Mouse (Mus musculus) heart, embryonic 13.5 days (tissue): ENCODE measurements at regions not wholly inside any gene's neighbourhood (a gene's known extent, or its start where the extent isn't known, plus 50 kb on each side); places are given as distances from the start of the nearest gene placed in this dataset.
A peak's percentile ranks its signal among the peaks of the same experiment; 100 is the strongest.

Experiments used
- ATAC-seq: fragments of 200-750 bp; cut with Nextera tagmentation; 2 replicates; pipeline ENCODE4 v1.8.0; 2017; ENCODE audit warnings: moderate TSS enrichment; ENCODE audit not compliant: insufficient number of reproducible peaks, low FRiP score, low TSS enrichment; ENCODE audit errors: extremely low read depth
- H3K27ac ChIP-seq: fragments of 300-500 bp; sonication (generic); replicated peaks from 2 replicates; pipeline ENCODE4 v1.5.1; 2015; ENCODE audit warnings: moderate library complexity, mild to moderate bottlenecking, inconsistent platforms
- H3K27me3 ChIP-seq: fragments of 300-500 bp; sonication (generic); replicated peaks from 2 replicates; pipeline ENCODE4 v1.6.1; 2015; ENCODE audit warnings: mild to moderate bottlenecking, inconsistent platforms
- H3K36me3 ChIP-seq: fragments of 300-500 bp; sonication (generic); 2 replicates; pipeline ENCODE4 v1.6.1; 2015; ENCODE audit warnings: mild to moderate bottlenecking, inconsistent platforms
- H3K4me1 ChIP-seq: fragments of 300-500 bp; sonication (generic); 2 replicates; pipeline ENCODE4 v1.6.1; 2015; ENCODE audit warnings: inconsistent platforms
- H3K4me2 ChIP-seq: fragments of 300-500 bp; sonication (generic); 2 replicates; pipeline ENCODE4 v1.6.1; 2015; ENCODE audit warnings: inconsistent platforms, mild to moderate bottlenecking, moderate library complexity
- H3K4me3 ChIP-seq: fragments of 300-500 bp; sonication (generic); 2 replicates; pipeline ENCODE4 v1.5.1; 2015; ENCODE audit warnings: moderate library complexity, mild to moderate bottlenecking, inconsistent platforms
- H3K9ac ChIP-seq: fragments of 300-500 bp; sonication (generic); 2 replicates; pipeline ENCODE4 v1.6.1; 2015; ENCODE audit warnings: inconsistent platforms, mild to moderate bottlenecking, moderate library complexity
- H3K9me3 ChIP-seq: fragments of 300-500 bp; sonication (generic); 2 replicates; pipeline ENCODE4 v1.6.1; 2016; ENCODE audit warnings: inconsistent platforms
- whole genome bisulfite sequencing: fragments of 180-500 bp; shearing (Covaris S2); methylation state at CpG from one replicate; pipeline ENCODE4 v1.1.7; 2015; ENCODE audit warnings: mixed read lengths; 5-methylcytosine and 5-hydroxymethylcytosine counted together

DNA sequence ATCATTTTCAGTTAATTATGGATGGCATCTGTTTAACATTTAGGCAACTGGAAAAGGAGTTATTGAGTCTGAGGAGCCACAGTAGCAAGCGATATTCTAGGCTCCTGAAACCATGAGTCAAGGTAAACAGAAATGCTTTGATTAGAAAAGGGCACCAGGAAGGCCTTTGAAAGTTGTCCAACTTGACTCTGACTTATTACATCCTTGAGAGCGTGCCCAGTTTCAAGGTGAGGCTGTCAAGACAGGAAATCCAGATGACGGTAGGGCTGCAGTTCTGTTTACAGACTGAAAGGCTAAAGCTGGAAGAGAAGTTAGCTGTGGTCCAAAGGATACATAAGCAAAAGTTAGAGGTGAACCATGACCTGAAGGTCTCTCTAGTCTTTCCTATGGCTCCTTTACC lies 176.7 kb upstream of the Krr1 start:
- no peak overlapping the region for H3K4me3 ChIP-seq
- peaks cover 14% of the 10 kb centered on the region for H3K4me1 ChIP-seq
- WGBS: 63% methylated on average over 3 of the region's 3 CpGs
- H3K9me3 ChIP-seq: no peaks in the 10 kb centered on the region
- no peak overlapping the region for H3K4me2 ChIP-seq
- no peak overlapping the region for H3K27ac ChIP-seq
- H3K36me3 ChIP-seq: no peaks in the 10 kb centered on the region
- H3K9ac ChIP-seq: no peak overlapping the region
- no peaks in the 10 kb centered on the region for H3K27me3 ChIP-seq
- ATAC-seq: no peak

DNA sequence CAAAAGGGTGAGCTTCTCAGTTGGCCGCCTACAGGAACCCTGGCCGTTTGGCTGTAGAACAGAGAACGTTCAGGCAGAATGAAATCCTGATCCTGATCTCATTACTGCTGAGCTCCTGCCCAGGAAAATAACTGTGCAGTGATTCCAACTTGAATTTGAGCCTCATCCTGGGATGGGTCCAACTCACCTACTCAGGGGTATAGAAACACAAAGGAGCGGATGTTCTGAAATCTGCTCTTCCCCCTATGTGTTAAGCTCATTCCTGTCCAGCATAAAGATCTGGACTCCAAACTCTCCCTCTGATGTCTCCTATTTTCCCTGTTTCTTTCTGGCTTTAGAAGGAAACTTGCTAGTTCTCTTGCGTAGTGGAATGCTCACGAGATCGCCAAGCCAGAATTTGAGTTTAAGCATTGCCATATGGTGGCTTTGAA lies 173.6 kb upstream of the Krr1 start:
- ATAC-seq: no peak
- 82% methylated on average over 7 of the region's 7 CpGs for WGBS
- H3K9ac ChIP-seq: no peak overlapping the region
- no peaks in the 10 kb centered on the region for H3K36me3 ChIP-seq
- no peak overlapping the region for H3K27ac ChIP-seq
- H3K4me2 ChIP-seq: no peak overlapping the region
- no peaks in the 10 kb centered on the region for H3K9me3 ChIP-seq
- no peak overlapping the region for H3K4me3 ChIP-seq
- H3K4me1 ChIP-seq: peaks cover 28% of the 10 kb centered on the region
- no peaks in the 10 kb centered on the region for H3K27me3 ChIP-seq

DNA sequence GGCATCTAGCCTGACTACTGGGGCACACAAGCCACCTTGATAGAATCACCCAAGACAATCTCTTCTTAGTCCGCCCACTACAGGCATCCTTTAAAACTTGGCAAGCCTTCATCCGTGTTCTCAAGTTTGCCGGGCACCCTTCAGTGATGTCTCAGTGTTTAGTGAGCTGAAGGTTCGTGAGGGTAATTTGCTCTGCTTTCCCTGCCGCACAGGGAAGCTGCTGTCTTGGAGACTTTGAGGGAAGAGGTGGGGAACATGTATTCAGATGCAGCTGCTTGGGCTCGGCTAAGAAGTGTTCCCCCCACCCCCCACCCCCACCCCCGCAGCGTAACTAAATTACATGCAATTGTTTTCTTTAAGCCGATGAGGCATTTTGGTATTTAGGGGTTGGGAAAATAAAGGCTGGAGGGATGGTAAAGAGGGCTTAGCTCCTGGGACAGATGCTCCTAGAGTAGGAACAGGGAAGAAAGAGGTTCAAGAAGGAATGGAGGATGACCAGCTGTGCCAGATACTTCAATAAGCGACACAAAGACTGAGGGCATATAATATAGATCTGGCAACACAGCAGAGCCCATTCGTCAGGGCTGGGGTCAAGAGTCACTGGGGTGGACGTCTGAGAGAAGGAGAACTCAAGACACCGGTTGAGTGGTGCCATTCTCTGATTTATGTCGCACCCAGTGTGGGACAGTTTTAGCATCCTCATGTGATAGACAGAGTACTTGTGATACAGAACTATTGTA lies 172.4 kb upstream of the Krr1 start:
- peaks cover 24% of the 10 kb centered on the region for H3K4me1 ChIP-seq
- no peak overlapping the region for H3K4me3 ChIP-seq
- no peak overlapping the region for H3K9ac ChIP-seq
- no peak for ATAC-seq
- H3K27me3 ChIP-seq: no peaks in the 10 kb centered on the region
- no peak overlapping the region for H3K27ac ChIP-seq
- H3K9me3 ChIP-seq: no peaks in the 10 kb centered on the region
- no peak overlapping the region for H3K4me2 ChIP-seq
- no peaks in the 10 kb centered on the region for H3K36me3 ChIP-seq
- WGBS: 73% methylated on average over 14 of the region's 14 CpGs

DNA sequence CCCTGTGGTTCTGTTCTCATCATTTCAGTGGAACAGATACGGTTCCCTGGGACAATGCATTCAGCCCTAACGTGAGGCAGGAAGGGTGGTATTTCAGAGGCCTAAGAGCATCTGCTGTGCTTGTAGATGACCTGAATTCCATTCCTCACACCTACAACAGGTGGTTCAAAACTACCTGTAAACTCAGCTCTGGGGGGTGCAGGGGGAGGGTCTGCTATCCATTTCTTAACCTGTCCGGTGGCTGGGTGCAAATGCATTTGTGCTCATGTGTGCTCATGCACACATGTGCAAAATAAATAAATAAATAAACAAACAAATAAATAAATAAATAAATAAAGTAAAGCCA lies 171.9 kb upstream of the Krr1 start:
- Histone ChIP-seq H3K4me2 (peak overlapping the region; percentile 47; the same call in 1 of the 2 replicates), H3K27me3 (no peaks in the 10 kb centered on the region), H3K4me1 (peaks cover 20% of the 10 kb centered on the region), H3K9me3 (no peaks in the 10 kb centered on the region), H3K4me3 (no peak overlapping the region), H3K27ac (no peak overlapping the region), H3K36me3 (no peaks in the 10 kb centered on the region), H3K9ac (no peak overlapping the region)
- WGBS: 89% methylated on average over 3 of the region's 3 CpGs
- ATAC-seq: no peak

DNA sequence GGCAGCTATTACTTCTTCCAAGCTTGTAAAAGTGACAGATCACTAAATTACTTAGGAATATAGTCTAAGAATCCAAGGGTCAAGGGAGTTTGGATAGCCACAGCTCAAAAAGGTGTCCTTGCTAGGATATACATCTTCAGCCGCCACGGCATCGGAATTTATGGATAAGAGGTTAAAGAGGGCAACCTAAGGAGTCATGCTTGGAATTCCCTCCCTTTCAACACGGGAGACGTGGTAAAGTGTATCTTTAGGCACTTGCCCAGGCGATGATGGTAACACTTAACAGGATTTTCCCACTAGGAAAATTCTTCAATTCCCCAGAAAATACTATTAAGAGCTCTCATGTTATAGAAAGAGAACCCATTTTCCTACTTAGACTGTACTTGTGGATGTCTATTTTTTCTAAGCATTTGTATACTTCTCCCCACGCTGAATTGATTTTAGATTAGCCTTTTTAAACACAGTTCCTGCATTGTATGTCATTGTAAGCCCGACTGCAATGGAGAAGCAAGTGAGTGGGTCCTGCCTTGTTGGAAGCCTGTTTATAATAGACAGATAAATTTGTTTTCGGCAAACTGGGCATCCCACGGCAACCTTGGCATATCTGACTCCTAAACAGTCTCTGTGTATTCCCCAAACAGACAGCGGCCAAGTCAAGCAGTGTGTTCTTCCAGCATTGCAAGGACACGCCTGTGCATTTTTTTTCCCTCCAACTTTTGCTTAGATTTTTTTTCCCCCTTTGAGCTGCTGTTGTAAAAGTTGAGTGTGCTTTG lies 171.3 kb upstream of the Krr1 start:
- no peaks in the 10 kb centered on the region for H3K27me3 ChIP-seq
- no peaks in the 10 kb centered on the region for H3K36me3 ChIP-seq
- H3K4me3 ChIP-seq: no peak overlapping the region
- H3K9ac ChIP-seq: no peak overlapping the region
- H3K27ac ChIP-seq: peak overlapping the region; percentile 53; the same call in 1 of the 2 replicates
- H3K4me2 ChIP-seq: peak overlapping the region; percentile 47
- no peak for ATAC-seq
- H3K4me1 ChIP-seq: peaks cover 21% of the 10 kb centered on the region
- 30% methylated on average over 12 of the region's 12 CpGs for WGBS
- no peaks in the 10 kb centered on the region for H3K9me3 ChIP-seq

DNA sequence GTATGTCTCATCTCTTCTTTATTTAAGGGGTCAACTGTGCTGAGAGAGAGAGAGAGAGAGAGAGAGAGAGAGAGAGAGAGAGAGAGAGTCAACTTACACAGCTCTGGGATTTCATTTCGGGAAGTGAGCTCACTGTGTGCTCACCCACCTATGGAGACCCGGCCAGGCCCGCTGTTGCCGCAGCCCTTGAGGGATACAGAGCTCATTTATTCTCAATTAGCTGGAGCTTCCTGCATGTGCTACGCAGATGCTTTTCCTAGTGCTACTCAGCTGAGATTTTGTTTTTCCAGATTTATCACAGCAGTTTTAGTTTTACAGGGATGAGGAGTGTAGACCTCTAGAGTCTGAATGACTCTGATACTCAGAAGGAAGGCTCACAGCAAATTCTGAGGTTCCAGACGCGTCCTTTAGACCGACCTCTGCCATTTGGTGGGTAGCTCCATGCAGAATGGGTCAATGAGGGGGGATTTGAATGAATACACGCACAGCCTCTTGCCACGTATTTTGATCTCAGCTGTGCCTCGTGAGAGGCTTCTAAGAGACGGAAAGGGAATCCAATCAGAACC lies 170.6 kb upstream of the Krr1 start:
- Histone ChIP-seq H3K9ac (0 out of 2 replicates have a peak overlapping the region, but pooled peaks have one; percentile 16), H3K4me3 (no peak overlapping the region), H3K27ac (0 out of 2 replicates have a peak overlapping the region, but pooled peaks have one; percentile 53), H3K27me3 (no peaks in the 10 kb centered on the region), H3K4me1 (peaks cover 28% of the 10 kb centered on the region), H3K36me3 (no peaks in the 10 kb centered on the region), H3K9me3 (no peaks in the 10 kb centered on the region), H3K4me2 (peak overlapping the region; percentile 47)
- 53% methylated on average over 12 of the region's 12 CpGs for WGBS
- ATAC-seq: no peak; the same call in 1 of the 2 replicates

DNA sequence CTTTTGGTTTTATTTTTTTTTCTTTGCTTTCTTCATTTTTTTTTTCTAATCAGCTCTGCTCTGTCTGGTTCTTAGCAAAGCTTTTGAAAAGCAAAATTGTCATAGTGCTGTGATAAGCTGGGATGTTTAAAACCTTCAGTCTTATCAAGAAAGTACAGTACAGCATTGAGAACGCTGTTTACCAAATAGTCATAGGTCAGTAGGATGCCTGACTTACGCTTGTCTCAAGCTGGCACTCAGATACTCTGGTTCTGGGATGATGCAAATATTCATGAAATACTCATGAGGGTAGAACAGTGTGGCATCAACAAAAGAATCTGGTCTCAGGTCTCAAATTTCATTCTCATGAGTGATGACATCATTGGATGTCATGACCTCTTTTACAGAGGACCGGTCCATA lies 166.1 kb upstream of the Krr1 start:
- H3K4me3 ChIP-seq: no peak overlapping the region
- H3K36me3 ChIP-seq: no peaks in the 10 kb centered on the region
- no peak overlapping the region for H3K4me2 ChIP-seq
- no peak for ATAC-seq
- peaks cover 19% of the 10 kb centered on the region for H3K4me1 ChIP-seq
- WGBS: 69% methylated on average over 3 of the region's 3 CpGs
- no peak overlapping the region for H3K9ac ChIP-seq
- H3K27ac ChIP-seq: no peak overlapping the region
- no peaks in the 10 kb centered on the region for H3K27me3 ChIP-seq
- H3K9me3 ChIP-seq: no peaks in the 10 kb centered on the region

DNA sequence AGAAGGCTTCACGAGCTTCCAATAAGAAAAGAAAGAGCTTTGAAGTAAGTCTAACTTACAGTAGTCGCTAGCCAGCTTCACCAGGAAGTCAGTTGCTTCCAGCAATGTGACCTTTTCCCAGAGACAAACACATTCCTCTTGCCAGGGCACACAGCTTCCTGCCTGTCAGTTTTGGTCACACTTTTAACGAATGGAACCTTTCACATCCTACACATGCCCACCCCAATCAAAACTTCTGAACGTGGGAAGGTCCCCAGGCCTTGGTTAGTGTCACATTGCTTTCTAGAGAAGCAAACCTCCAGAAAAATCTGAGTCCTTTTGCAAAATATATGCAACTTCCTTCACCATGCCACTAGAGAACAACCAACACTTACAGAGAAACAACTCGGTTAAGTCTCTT lies 165.5 kb upstream of the Krr1 start:
- Histone ChIP-seq H3K4me3 (no peak overlapping the region), H3K27ac (0 out of 2 replicates have a peak overlapping the region, but pooled peaks have one; percentile 46), H3K4me1 (peaks cover 13% of the 10 kb centered on the region), H3K27me3 (no peaks in the 10 kb centered on the region), H3K9ac (no peak overlapping the region), H3K4me2 (no peak overlapping the region), H3K36me3 (no peaks in the 10 kb centered on the region), H3K9me3 (no peaks in the 10 kb centered on the region)
- WGBS: 40% methylated on average over 5 of the region's 5 CpGs
- no peak for ATAC-seq

DNA sequence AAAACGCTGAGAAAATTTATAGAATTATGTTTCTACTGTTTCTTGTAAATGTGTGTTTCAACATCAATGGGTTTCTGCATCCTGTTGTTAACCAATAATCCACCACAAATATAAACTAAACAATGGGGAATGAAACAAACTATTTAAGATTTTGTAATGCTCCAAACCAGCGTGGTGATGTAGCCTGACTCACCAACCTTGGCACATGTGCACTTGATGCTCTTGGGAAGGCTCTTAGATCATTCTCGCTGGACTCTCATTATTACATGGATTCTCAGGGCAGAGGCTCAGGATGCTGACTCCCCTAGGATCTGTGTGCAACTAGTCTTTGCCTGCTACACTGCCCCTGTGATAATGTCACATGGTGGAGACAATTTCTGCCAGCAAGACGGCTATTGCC lies 158.7 kb upstream of the Krr1 start:
- no peak overlapping the region for H3K9ac ChIP-seq
- no peaks in the 10 kb centered on the region for H3K9me3 ChIP-seq
- no peak overlapping the region for H3K4me3 ChIP-seq
- ATAC-seq: no peak
- H3K36me3 ChIP-seq: no peaks in the 10 kb centered on the region
- WGBS: 88% methylated on average over 4 of the region's 4 CpGs
- H3K27me3 ChIP-seq: no peaks in the 10 kb centered on the region
- no peaks in the 10 kb centered on the region for H3K4me1 ChIP-seq
- H3K4me2 ChIP-seq: no peak overlapping the region
- no peak overlapping the region for H3K27ac ChIP-seq

DNA sequence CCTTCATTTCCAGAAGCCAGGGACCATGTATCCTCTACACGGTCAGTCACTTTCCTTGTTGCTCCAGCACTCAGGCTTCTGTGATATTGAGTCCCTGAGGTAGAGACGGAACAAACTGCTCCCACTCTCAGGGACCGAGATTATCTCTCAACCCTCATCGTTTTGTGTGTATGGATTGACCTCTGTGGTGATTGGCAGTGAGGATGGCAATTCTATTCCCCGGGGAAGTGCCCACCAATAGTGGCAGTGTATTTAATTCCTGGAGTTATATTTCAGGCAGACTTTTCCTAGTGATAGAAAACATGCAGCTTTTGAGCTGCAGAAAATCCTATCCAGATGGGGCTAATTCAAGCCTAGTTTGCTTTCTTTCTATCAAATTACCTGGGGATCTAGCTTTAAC lies 157.8 kb upstream of the Krr1 start:
- no peak for ATAC-seq
- no peaks in the 10 kb centered on the region for H3K4me1 ChIP-seq
- no peaks in the 10 kb centered on the region for H3K27me3 ChIP-seq
- H3K9ac ChIP-seq: no peak overlapping the region
- no peaks in the 10 kb centered on the region for H3K36me3 ChIP-seq
- H3K4me2 ChIP-seq: no peak overlapping the region
- no peak overlapping the region for H3K4me3 ChIP-seq
- no peaks in the 10 kb centered on the region for H3K9me3 ChIP-seq
- no peak overlapping the region for H3K27ac ChIP-seq
- 56% methylated on average over 5 of the region's 5 CpGs for WGBS

DNA sequence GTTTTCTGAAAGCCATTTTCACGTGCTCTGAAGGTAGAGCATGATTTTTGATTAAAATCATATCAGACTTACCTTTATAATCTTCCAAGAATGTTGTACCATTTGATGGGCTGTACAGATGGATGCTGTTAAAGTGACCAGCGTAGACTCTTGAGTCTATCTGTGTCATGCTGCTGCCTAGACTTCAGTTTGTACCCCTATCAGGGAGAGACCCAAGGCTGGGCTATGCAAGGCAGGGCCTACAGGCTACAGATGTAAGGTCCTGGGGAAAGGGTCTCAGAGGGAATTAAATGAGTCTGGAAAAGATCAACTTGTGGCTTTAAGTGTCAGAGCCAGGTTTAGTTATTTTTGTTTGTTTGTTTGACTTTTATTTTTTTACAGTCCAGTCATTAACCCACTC lies 157.3 kb upstream of the Krr1 start:
- Histone ChIP-seq H3K27me3 (no peaks in the 10 kb centered on the region), H3K4me3 (no peak overlapping the region), H3K4me1 (no peaks in the 10 kb centered on the region), H3K9me3 (no peaks in the 10 kb centered on the region), H3K4me2 (no peak overlapping the region), H3K9ac (no peak overlapping the region), H3K27ac (no peak overlapping the region), H3K36me3 (no peaks in the 10 kb centered on the region)
- ATAC-seq: no peak
- 69% methylated on average over 2 of the region's 2 CpGs for WGBS
